Mouse (Mus musculus) megakaryocyte, adult 5-6 weeks (primary cell): ENCODE data around the gene Rhoc. TPM values are rescaled to one million over a fixed set of nuclear protein-coding genes. Genes with fewer than 3 reads are reported as not detected.

Source experiments
- ATAC-seq: 2 replicates; pipeline ENCODE4 v1.8.0; 2016; ENCODE audit warnings: mild to moderate bottlenecking, inconsistent platforms; ENCODE audit not compliant: poor library complexity, severe bottlenecking
- total RNA-seq, 2 experiments: library from RNA; stranded (forward) in 1 of 2; stranded (reverse) in 1 of 2; fragments of 153-499, 151-499 nt in 1 of 2; fragments of 221-1000, 200-1000 nt in 1 of 2; gene quantifications; 2 replicates each; pipeline versions ENCODE4 v1.2.3 to v1.2.4; 2015 to 2017

The Rhoc gene
- total RNA-seq, 2 experiments from 2014 or later: 1.4 to 2.9 TPM

DNA sequence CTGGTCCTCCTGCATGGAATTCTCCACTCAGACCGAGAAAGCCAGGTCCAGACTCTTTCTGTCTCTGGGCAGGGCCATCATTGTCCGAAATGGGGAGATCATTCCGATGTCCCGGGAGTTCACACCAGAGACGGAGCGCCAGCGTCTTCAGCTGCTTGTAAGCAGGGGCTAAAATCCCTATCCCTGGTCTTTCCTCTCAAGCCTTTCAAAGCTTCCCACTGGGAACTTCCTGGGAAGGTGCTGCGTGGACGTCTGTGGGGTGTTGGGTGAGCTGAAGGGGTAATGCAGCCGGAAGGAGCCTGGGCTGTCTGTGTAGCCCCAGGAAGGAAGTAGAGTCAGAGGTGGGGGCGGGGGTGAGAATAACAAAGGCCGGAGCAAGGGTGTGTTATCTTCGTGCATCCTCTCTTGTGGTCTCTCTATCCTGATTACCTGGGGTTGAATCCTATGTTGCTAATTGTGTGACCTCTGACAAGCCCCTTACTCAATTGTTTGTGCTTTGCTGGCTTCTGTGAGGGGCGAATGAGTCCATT is 4.1 kb upstream of the Rhoc start:
- no peak for ATAC-seq

DNA sequence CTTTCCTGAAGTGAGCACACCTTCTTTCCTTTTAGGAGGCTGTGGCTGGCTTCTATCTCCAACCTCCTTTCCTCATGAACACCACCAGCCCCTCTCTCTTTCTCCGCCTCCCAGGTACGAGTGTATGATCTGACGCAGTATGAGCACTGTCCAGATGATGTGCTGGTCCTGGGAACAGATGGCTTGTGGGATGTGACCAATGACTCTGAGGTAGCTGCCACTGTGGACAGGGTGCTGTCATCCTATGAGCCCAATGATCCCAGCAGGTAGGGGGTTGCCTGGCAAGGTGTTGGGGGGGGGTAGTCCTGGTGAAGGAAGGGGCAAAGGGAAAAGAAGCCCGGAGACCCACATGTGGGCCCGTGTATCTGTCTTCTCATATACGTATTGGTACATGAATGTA is 2.9 kb upstream of the Rhoc start:
- ATAC-seq: no peak

GRCm38 (mm10) chr3:104788561-104789311 is 561 bp downstream of the Rhoc start:
- ATAC-seq: peak; percentile 73

- ATAC-seq: no peak
Observed at GRCm38 (mm10) chr3:104789312-104789605, 1.1 kb downstream of the Rhoc start.

DNA sequence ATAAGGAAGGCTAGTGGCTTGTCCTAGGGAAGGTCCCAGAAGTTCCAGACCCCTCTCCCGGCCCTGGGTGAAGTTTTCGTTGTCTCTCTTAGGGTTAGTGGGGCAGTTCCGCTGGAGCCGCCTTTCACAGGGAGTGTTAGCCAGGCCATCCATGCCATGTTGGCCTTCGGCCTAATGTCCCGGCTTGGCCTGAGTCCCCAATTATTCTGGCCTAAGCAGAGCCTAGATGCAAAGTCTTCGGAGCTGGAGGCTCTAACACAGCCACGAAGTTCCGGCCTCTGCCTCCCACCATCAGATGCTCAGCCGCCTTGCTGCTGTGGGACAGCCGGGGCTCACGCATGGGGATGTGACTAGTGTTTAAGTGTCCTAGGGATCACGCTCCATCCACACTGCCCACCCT is 1.6 kb downstream of the Rhoc start:
- no peak for ATAC-seq

- ATAC-seq: no peak
Observed at GRCm38 (mm10) chr3:104790401-104790937, 2.3 kb downstream of the Rhoc start.

GRCm38 (mm10) chr3:104791017-104791416 is 2.8 kb downstream of the Rhoc start:
- ATAC-seq: no peak

DNA sequence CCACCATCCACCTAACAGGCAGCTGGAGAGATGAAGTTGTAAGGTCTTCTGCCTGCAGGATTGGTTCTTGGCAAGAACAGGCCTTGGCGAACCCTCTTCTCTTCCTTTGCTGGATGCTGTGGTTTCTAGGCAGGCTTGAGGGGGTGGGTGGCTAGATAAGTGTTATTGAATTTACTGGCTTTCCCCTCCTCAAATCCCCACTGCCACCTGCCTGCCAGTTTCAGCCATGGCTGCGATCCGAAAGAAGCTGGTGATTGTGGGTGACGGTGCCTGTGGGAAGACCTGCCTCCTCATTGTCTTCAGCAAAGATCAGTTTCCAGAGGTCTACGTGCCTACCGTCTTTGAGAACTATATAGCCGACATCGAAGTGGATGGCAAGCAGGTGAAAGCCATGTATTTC is 3.5 kb downstream of the Rhoc start:
- no peak for ATAC-seq

DNA sequence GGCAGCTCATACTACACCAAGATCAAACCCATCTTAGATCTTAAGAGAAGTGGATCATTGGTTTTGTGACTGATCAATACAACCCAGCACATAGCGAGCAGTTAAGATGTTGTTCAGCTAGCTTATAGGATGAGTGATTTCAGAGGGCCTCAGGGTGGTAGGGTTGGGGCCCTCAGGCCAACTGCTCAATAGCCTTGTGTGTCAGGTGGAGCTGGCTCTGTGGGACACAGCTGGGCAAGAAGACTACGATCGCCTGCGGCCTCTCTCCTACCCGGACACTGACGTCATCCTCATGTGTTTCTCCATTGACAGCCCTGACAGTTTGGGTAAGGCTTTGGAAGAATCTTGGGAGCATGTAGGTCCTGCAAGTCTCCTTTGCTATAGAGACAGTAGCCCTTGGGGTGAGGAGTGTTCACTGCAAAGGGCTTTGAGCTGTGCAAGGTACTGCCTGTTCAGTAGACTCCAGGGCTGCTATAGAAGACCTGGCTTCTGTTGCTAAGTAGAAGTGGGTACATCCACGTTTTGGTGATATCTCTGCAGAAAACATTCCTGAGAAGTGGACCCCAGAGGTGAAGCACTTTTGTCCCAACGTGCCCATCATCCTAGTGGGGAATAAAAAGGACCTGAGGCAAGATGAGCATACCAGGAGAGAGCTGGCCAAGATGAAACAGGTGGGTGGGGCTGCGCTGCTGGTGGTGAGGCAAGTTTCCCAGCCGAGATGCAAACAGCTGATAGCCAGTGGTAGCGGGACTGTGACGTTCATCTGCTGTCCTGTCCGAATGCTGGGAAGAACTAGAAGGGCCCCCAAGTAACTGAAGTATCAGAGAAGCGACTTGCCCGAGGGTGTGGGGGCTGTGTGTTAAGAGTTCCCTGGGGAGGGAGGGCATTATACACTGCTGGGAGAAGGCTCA is 4.4 kb downstream of the Rhoc start:
- no peak for ATAC-seq

GRCm38 (mm10) chr3:104793871-104794828 is 6.0 kb downstream of the Rhoc start:
- peak; percentile 23; the same call in 1 of the 2 replicates for ATAC-seq

DNA sequence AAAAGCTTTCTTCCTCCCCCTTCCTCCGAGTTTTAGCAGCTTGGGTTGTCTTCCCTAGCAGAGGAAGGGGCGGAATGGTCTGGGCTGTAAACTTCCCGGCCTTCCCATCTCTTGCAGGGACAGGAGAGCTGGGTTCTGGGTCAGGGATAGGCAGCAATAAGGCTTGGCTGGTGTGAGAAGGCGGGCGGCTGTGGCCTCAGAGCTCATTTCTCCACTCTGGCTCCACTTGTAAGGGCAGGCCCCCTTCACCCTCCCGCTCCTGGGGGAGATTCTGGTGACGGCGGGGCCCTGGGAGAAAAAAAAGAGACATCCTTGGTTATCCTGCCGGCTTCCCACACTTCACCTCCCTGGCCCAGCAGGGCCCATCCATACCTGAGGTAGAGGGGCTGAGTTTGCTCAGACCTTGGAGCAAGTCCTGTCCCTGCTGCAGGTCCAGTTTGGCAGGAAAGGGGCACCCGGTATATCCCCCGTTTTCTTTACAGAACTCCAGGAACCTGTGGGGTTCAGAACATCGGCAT is 6.8 kb downstream of the Rhoc start:
- ATAC-seq: no peak

DNA sequence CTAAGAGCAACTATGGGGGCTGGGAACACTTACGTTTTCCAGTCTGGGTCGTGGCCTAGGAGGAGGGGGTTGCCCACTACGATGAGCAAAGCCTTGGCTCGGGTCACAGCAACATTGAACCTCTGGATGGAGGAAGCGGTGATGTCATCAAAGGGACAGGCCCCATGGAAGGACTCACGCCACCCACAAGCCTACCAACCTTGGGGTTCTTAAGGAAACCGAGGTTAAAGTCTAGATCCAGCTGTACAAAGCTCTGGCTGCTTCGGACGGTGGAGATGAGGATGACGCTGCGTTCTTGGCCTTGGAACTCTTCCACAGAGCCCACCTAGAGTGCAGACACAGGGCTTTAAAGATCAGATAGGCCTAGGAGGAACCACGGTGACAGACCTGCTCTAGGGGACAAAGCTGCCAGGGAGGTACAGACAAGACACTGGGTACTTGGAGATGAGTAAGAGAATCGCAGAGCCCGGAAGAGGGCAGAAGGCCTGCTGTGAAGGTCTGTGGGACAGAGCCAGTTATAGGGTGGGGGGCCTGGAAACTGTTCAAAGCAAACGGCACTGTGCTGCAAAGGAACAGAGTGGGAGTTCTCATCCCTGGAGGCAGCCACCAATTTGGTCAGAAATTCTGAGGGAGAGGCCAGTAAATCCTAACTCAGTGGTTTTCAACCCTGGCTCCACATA is 7.6 kb downstream of the Rhoc start:
- ATAC-seq: no peak

GRCm38 (mm10) chr3:104796430-104797082 is 8.4 kb downstream of the Rhoc start:
- no peak for ATAC-seq

DNA sequence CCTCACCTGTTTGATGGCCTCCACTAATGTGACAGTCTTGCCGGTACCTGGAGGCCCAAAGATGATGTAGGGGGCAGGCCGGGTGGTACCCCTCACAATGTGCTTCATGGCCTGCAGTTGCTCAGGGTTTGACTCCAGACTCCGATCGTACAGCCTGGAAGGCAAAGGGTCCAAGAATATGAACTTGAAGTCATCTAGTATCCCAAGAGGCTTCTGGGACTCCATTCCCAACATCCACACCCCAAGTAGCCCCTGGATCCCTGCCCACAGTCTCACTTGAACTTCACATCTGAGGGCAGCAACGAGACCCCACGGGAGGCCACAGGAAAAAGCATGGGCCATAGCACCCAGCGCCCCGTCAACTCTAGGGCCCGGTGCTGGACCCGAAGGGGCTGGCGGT is 12.5 kb downstream of the Rhoc start:
- ATAC-seq: no peak

DNA sequence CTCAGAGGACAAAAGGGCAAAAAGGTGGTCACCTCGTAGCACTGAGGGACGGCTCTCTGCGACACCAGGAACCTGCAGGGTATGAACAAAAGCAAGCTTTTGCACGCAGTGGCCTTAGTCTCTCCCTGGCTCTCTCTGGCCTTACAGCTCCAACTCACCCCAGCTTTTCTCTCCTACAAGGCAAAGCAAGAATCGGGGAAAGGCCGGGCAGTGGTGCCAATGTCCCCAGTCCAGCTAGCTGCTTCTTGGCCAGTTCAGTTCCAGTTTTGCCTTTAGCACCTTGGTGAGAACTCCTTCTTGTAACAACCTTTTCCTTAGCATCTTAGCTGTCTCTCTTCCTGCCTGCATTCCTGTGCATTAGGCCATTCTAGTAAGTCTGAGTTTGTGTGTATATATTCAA is 13.3 kb downstream of the Rhoc start:
- no peak for ATAC-seq

DNA sequence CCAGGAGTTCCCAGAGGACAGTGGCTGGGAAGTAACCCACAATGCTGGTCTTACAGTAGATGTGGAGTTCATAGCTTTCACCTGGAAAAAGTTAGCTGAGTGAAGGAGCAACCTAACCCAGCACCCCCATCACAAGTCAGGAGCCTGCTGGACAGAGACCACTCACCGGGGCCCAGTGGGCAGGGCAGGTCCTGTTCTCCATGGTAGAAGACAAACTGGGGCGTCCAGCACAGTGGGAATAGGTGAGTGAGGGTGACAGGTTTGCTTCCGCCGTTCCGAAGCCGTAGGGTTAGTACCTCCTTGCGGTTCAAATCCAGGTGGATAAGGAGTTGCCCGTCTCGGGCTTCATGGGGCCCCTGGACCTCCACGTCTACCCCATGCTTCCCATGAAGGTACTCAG is 16.1 kb downstream of the Rhoc start:
- no peak for ATAC-seq

- ATAC-seq: no peak
Observed at GRCm38 (mm10) chr3:104805539-104805938, 17.4 kb downstream of the Rhoc start.

- ATAC-seq: no peak
Observed at GRCm38 (mm10) chr3:104811752-104812151, 23.6 kb downstream of the Rhoc start.

GRCm38 (mm10) chr3:104812254-104812653 is 24.1 kb downstream of the Rhoc start:
- ATAC-seq: no peak
